Mouse (Mus musculus) adrenal gland, postnatal 10 days (tissue): Measurements from ENCODE around the gene Sntg2. TPM values are rescaled to one million over a fixed set of nuclear protein-coding genes. Genes with fewer than 3 reads are reported as not detected.

Experiments
- DNase-seq: peaks from one replicate; pipeline ENCODE4 v3.0.0; 2021; ENCODE audit warnings: mixed read lengths
- total RNA-seq, 2 experiments: library from RNA; stranded (reverse); gene quantifications; 2 replicates each; pipeline ENCODE4 v1.2.3; 2021

Sntg2 gene
- total RNA-seq, 2 experiments from 2014 or later = 1.0 to 1.5 TPM

GRCm38 (mm10) chr12:30201031-30201430, 172.1 kb downstream of the Sntg2 start:
- no peak for DNase-seq

GRCm38 (mm10) chr12:30200621-30201020, 172.6 kb downstream of the Sntg2 start:
- DNase-seq = no peak

GRCm38 (mm10) chr12:30199735-30200134, 173.4 kb downstream of the Sntg2 start:
- DNase-seq = peak; percentile 45

- no peak for DNase-seq
Observed at GRCm38 (mm10) chr12:30198250-30198649, 174.9 kb downstream of the Sntg2 start.

- peak; percentile 19 for DNase-seq
Observed at GRCm38 (mm10) chr12:30181721-30182120, 191.5 kb downstream of the Sntg2 start.

GRCm38 (mm10) chr12:30179623-30180022, 193.6 kb downstream of the Sntg2 start:
- DNase-seq = no peak

- no peak for DNase-seq
Observed at GRCm38 (mm10) chr12:30177966-30178365, 195.2 kb downstream of the Sntg2 start.

- DNase-seq = no peak
Observed at GRCm38 (mm10) chr12:30177529-30177928, 195.6 kb downstream of the Sntg2 start.

GRCm38 (mm10) chr12:30168491-30168890, 204.7 kb downstream of the Sntg2 start:
- no peak for DNase-seq

GRCm38 (mm10) chr12:30164538-30164937, 208.6 kb downstream of the Sntg2 start:
- no peak for DNase-seq

GRCm38 (mm10) chr12:30164005-30164404, 209.2 kb downstream of the Sntg2 start:
- DNase-seq = no peak

- no peak for DNase-seq
Observed at GRCm38 (mm10) chr12:30161731-30162406, 211.3 kb downstream of the Sntg2 start.

- DNase-seq = peak; percentile 70
Observed at GRCm38 (mm10) chr12:30160475-30160874, 212.7 kb downstream of the Sntg2 start.

- no peak for DNase-seq
Observed at GRCm38 (mm10) chr12:30159788-30160187, 213.4 kb downstream of the Sntg2 start.

GRCm38 (mm10) chr12:30154079-30154673, 219.0 kb downstream of the Sntg2 start:
- no peak for DNase-seq

- peak; percentile 72 for DNase-seq
Observed at GRCm38 (mm10) chr12:30142085-30142484, 231.1 kb downstream of the Sntg2 start.

GRCm38 (mm10) chr12:30132524-30132923, 240.7 kb downstream of the Sntg2 start, which contains the start of gene Tpo:
Gene Tpo, minus strand, starts transcription at chr12:30132624.
- DNase-seq = no peak

GRCm38 (mm10) chr12:30129411-30129716, 243.8 kb downstream of the Sntg2 start:
- no peak for DNase-seq

- peak; percentile 83 for DNase-seq
Observed at GRCm38 (mm10) chr12:30128561-30129410, 244.4 kb downstream of the Sntg2 start.
